Mouse (Mus musculus) forebrain, embryonic 14.5 days (tissue): ENCODE results near the gene Lrrc59. TPM values are rescaled to one million over a fixed set of nuclear protein-coding genes. Genes with fewer than 3 reads are reported as not detected.

Experiments
- ATAC-seq: fragments of 200-750 bp; cut with Nextera tagmentation; 2 replicates; pipeline ENCODE4 v1.8.0; 2017; ENCODE audit warnings: mild to moderate bottlenecking, moderate library complexity
- DNase-seq: peaks from one replicate; pipeline ENCODE4 v3.0.0-alpha.2; 2015; ENCODE audit warnings: low spot score
- H3K27ac ChIP-seq: fragments of 300-500 bp; sonication (generic); 2 replicates; pipeline ENCODE4 v1.5.1; 2014; ENCODE audit warnings: low read depth, mild to moderate bottlenecking, control low read depth, low read length, moderate library complexity
- H3K27me3 ChIP-seq: fragments of 300-500 bp; sonication (generic); replicated peaks from 2 replicates; pipeline ENCODE4 v1.6.1; 2014; ENCODE audit warnings: low read length, control low read depth, mixed read lengths; ENCODE audit not compliant: control insufficient read depth, insufficient read depth
- H3K36me3 ChIP-seq: fragments of 300-500 bp; sonication (generic); 2 replicates; pipeline ENCODE4 v1.6.1; 2014; ENCODE audit warnings: low read length, control low read depth; ENCODE audit not compliant: control insufficient read depth, insufficient read depth
- H3K4me1 ChIP-seq: fragments of 300-500 bp; sonication (generic); 2 replicates; pipeline ENCODE4 v1.6.1; 2014; ENCODE audit warnings: antibody characterized with exemption, low read length, control low read depth; ENCODE audit not compliant: control insufficient read depth, insufficient read depth
- H3K4me2 ChIP-seq: fragments of 300-500 bp; sonication (generic); 2 replicates; pipeline ENCODE4 v1.6.1; 2014; ENCODE audit warnings: mild to moderate bottlenecking, control low read depth, low read length
- H3K4me3 ChIP-seq: fragments of 300-500 bp; sonication (generic); 2 replicates; pipeline ENCODE4 v1.5.1; 2014; ENCODE audit warnings: low read depth, low read length, control low read depth
- H3K9ac ChIP-seq: fragments of 300-500 bp; sonication (generic); 2 replicates; pipeline ENCODE4 v1.6.1; 2014; ENCODE audit warnings: mild to moderate bottlenecking, low read length, control low read depth, moderate library complexity
- H3K9me3 ChIP-seq: fragments of 300-500 bp; sonication (generic); replicated peaks from 2 replicates; pipeline ENCODE4 v1.6.1; 2016; ENCODE audit warnings: low read length, control low read depth, mixed read lengths; ENCODE audit not compliant: control insufficient read depth
- WGBS: fragments of 180-500 bp; shearing (Covaris S2); extraction: QIAGEN DNeasy Blood & Tissue Kit; methylation state at CpG from one replicate; pipeline ENCODE4 v1.1.7; 2014; 5-methylcytosine and 5-hydroxymethylcytosine counted together
- polyA plus RNA-seq: library from polyadenylated mRNA; unstranded; fragments of >200 nt; fragmentation: Nextera tagmentation; extraction: Ambion mirVana; gene quantifications from 2 replicates; pipeline ENCODE4 v1.2.1, GENCODE M21; 2014

Lrrc59 gene
- polyA plus RNA-seq, 1 experiment from 2014 or later: 120 TPM

GRCm38 (mm10) chr11:94601321-94602281 is 28.0 kb upstream of the Lrrc59 start, which contains the start of gene Acsf2:
Acsf2 (minus strand) TSS chr11:94601871.
- no peak within 1 kb of the TSS for H3K27ac ChIP-seq
- DNase-seq (peak; percentile 67), ATAC-seq (peak; percentile 89)
- H3K9ac ChIP-seq: peak within 1 kb of the TSS; percentile 54
- H3K36me3 ChIP-seq: no peaks in the 10 kb centered on the region
- no peaks in the 10 kb centered on the region for H3K27me3 ChIP-seq
- H3K4me2 ChIP-seq: peak within 1 kb of the TSS; percentile 58
- 2% methylated on average over 52 of the region's 52 CpGs for WGBS
- peak within 1 kb of the TSS; percentile 38 for H3K4me3 ChIP-seq
- no peaks in the 10 kb centered on the region for H3K4me1 ChIP-seq
- H3K9me3 ChIP-seq: no peaks in the 10 kb centered on the region

GRCm38 (mm10) chr11:94602356-94602955 is 27.1 kb upstream of the Lrrc59 start:
- Histone ChIP-seq H3K27me3 (no peaks in the 10 kb centered on the region), H3K4me2 (peak overlapping the region; percentile 58), H3K4me1 (no peaks in the 10 kb centered on the region), H3K4me3 (no peak overlapping the region), H3K27ac (no peak overlapping the region), H3K36me3 (no peaks in the 10 kb centered on the region), H3K9me3 (no peaks in the 10 kb centered on the region), H3K9ac (no peak overlapping the region)
- 67% methylated on average over 11 of the region's 11 CpGs for WGBS
- no peak for ATAC-seq
- DNase-seq: no peak

GRCm38 (mm10) chr11:94610744-94611740 is 18.5 kb upstream of the Lrrc59 start:
- no peak overlapping the region for H3K4me3 ChIP-seq
- no peaks in the 10 kb centered on the region for H3K9me3 ChIP-seq
- no peak overlapping the region for H3K4me2 ChIP-seq
- no peaks in the 10 kb centered on the region for H3K4me1 ChIP-seq
- peak; percentile 32 for DNase-seq
- WGBS: 63% methylated on average over 4 of the region's 4 CpGs
- no peak overlapping the region for H3K9ac ChIP-seq
- H3K27ac ChIP-seq: no peak overlapping the region
- no peaks in the 10 kb centered on the region for H3K36me3 ChIP-seq
- no peak; the same call in 1 of the 2 replicates for ATAC-seq
- H3K27me3 ChIP-seq: no peaks in the 10 kb centered on the region

- no peak overlapping the region for H3K4me2 ChIP-seq
- DNase-seq (no peak), ATAC-seq (no peak)
- no peak overlapping the region for H3K4me3 ChIP-seq
- H3K27ac ChIP-seq: no peak overlapping the region
- WGBS: 87% methylated on average over 4 of the region's 4 CpGs
- no peaks in the 10 kb centered on the region for H3K27me3 ChIP-seq
- no peak overlapping the region for H3K9ac ChIP-seq
- no peaks in the 10 kb centered on the region for H3K9me3 ChIP-seq
- H3K36me3 ChIP-seq: no peaks in the 10 kb centered on the region
- no peaks in the 10 kb centered on the region for H3K4me1 ChIP-seq
These were observed 15.0 kb upstream of the Lrrc59 start for GRCm38 (mm10) chr11:94614603-94615002.

GRCm38 (mm10) chr11:94615494-94615893 is 14.1 kb upstream of the Lrrc59 start:
- H3K4me2 ChIP-seq: no peak overlapping the region
- H3K4me3 ChIP-seq: no peak overlapping the region
- no peak overlapping the region for H3K27ac ChIP-seq
- peak; percentile 24 for DNase-seq
- WGBS: 25% methylated on average over 4 of the region's 4 CpGs
- H3K27me3 ChIP-seq: no peaks in the 10 kb centered on the region
- no peaks in the 10 kb centered on the region for H3K4me1 ChIP-seq
- no peaks in the 10 kb centered on the region for H3K9me3 ChIP-seq
- no peak overlapping the region for H3K9ac ChIP-seq
- H3K36me3 ChIP-seq: no peaks in the 10 kb centered on the region
- no peak for ATAC-seq

GRCm38 (mm10) chr11:94617646-94618045 is 11.9 kb upstream of the Lrrc59 start:
- no peak for DNase-seq
- Histone ChIP-seq H3K27me3 (no peaks in the 10 kb centered on the region), H3K27ac (no peak overlapping the region), H3K9me3 (no peaks in the 10 kb centered on the region), H3K9ac (no peak overlapping the region), H3K4me2 (no peak overlapping the region), H3K36me3 (no peaks in the 10 kb centered on the region), H3K4me3 (no peak overlapping the region), H3K4me1 (no peaks in the 10 kb centered on the region)
- 84% methylated on average over 2 of the region's 2 CpGs for whole genome bisulfite sequencing
- ATAC-seq: no peak

GRCm38 (mm10) chr11:94620766-94621457 is 8.7 kb upstream of the Lrrc59 start:
- DNase-seq: no peak
- Histone ChIP-seq H3K27ac (no peak overlapping the region), H3K4me3 (no peak overlapping the region), H3K9me3 (no peaks in the 10 kb centered on the region), H3K4me1 (no peaks in the 10 kb centered on the region), H3K4me2 (no peak overlapping the region), H3K9ac (no peak overlapping the region), H3K36me3 (no peaks in the 10 kb centered on the region), H3K27me3 (no peaks in the 10 kb centered on the region)
- ATAC-seq: no peak
- 43% methylated on average over 6 of the region's 6 CpGs for WGBS

- H3K36me3 ChIP-seq: no peaks in the 10 kb centered on the region
- no peak overlapping the region for H3K27ac ChIP-seq
- no peak overlapping the region for H3K9ac ChIP-seq
- H3K4me2 ChIP-seq: no peak overlapping the region
- H3K9me3 ChIP-seq: no peaks in the 10 kb centered on the region
- no peak for ATAC-seq
- no peak for DNase-seq
- H3K4me3 ChIP-seq: no peak overlapping the region
- no peaks in the 10 kb centered on the region for H3K27me3 ChIP-seq
- no peaks in the 10 kb centered on the region for H3K4me1 ChIP-seq
These were observed 8.1 kb upstream of the Lrrc59 start for GRCm38 (mm10) chr11:94621458-94621852.
